Comparison of ENCODE assay signal across 8 mouse cellular contexts in genomic region chr12:31635240-31635607, GRCm38 (mm10). TPM values are rescaled to one million over a fixed set of nuclear protein-coding genes. Genes with fewer than 3 reads are reported as not detected.
DNase-seq lines count a peak whose midpoint lies in the region; ATAC-seq and TF ChIP-seq lines count a peak whose summit lies in the region.

No protein-coding gene starts in this region.

- no peaks in the 10 kb centered on the region for H3K27me3 ChIP-seq in liver, embryonic 11.5 days (replicated peaks; ENCODE audit: control insufficient read depth, insufficient read depth, low read length)
- H3K27me3 ChIP-seq in embryonic facial prominence, embryonic 15.5 days = no peaks in the 10 kb centered on the region
- no peaks in the 10 kb centered on the region for H3K27me3 ChIP-seq in intestine, embryonic 15.5 days (replicated peaks)
- H3K27me3 ChIP-seq in midbrain, postnatal 0 days (ENCODE audit: insufficient read depth, low read length) = no peaks in the 10 kb centered on the region

- no peaks in the 10 kb centered on the region for H3K9me3 ChIP-seq in liver, embryonic 11.5 days (ENCODE audit: control insufficient read depth, low read length)
- H3K9me3 ChIP-seq in embryonic facial prominence, embryonic 15.5 days (replicated peaks) = no peaks in the 10 kb centered on the region
- no peaks in the 10 kb centered on the region for H3K9me3 ChIP-seq in intestine, embryonic 15.5 days
- H3K9me3 ChIP-seq in midbrain, postnatal 0 days (ENCODE audit: low read length) = no peaks in the 10 kb centered on the region

- peak overlapping the region; percentile 91 for H3K9ac ChIP-seq in liver, embryonic 11.5 days (ENCODE audit: low read depth, low read length)
- no peak overlapping the region for H3K9ac ChIP-seq in embryonic facial prominence, embryonic 15.5 days
- no peak overlapping the region; the same call in 1 of the 2 replicates for H3K9ac ChIP-seq in intestine, embryonic 15.5 days
- H3K9ac ChIP-seq in midbrain, postnatal 0 days (replicated peaks; ENCODE audit: low read length, poor library complexity, severe bottlenecking) = no peak overlapping the region

- ATAC-seq in liver, embryonic 11.5 days (replicated peaks; ENCODE audit: low FRiP score) = no peak
- ATAC-seq in embryonic facial prominence, embryonic 15.5 days (ENCODE audit: insufficient number of reproducible peaks, low FRiP score, low TSS enrichment, low read depth) = no peak
- no peak for ATAC-seq in intestine, embryonic 15.5 days
- no peak for ATAC-seq in midbrain, postnatal 0 days (ENCODE audit: low FRiP score)
- ATAC-seq in inflammation-experienced regulatory T-cells, adult 6 months = no peak

- no peak overlapping the region for H3K27ac ChIP-seq in liver, embryonic 11.5 days (ENCODE audit: low read depth, low read length)
- H3K27ac ChIP-seq in embryonic facial prominence, embryonic 15.5 days (replicated peaks) = no peak overlapping the region
- H3K27ac ChIP-seq in intestine, embryonic 15.5 days = no peak overlapping the region
- H3K27ac ChIP-seq in midbrain, postnatal 0 days (ENCODE audit: low read depth, low read length) = no peak overlapping the region

- no peak for DNase-seq in liver, embryonic 11.5 days (ENCODE audit: low spot score)
- no peak for DNase-seq in liver
- DNase-seq in midbrain, postnatal 0 days (ENCODE audit: low spot score) = no peak
- no peak for DNase-seq in adrenal gland, adult 8-10 months
- no peak for DNase-seq in right cerebral cortex, adult 2 months (ENCODE audit: low spot score in 2 of 2)

- H3K4me1 ChIP-seq in liver, embryonic 11.5 days (replicated peaks; ENCODE audit: control insufficient read depth, insufficient read depth, low read length) = no peaks in the 10 kb centered on the region; the same call in 1 of the 2 replicates
- peaks cover 12% of the 10 kb centered on the region; the same call in 1 of the 2 replicates for H3K4me1 ChIP-seq in embryonic facial prominence, embryonic 15.5 days
- H3K4me1 ChIP-seq in intestine, embryonic 15.5 days (replicated peaks) = peaks cover 2% of the 10 kb centered on the region; the same call in 1 of the 2 replicates
- no peaks in the 10 kb centered on the region; the same call in 1 of the 2 replicates for H3K4me1 ChIP-seq in midbrain, postnatal 0 days (ENCODE audit: insufficient read depth, low read length)

- 92% methylated on average over 3 of the region's 3 CpGs for WGBS in liver, embryonic 11.5 days
- WGBS in embryonic facial prominence, embryonic 15.5 days = 90% methylated on average over 3 of the region's 3 CpGs
- 94% methylated on average over 3 of the region's 3 CpGs for WGBS in intestine, embryonic 15.5 days
- WGBS in midbrain, postnatal 0 days = 70% methylated on average over 3 of the region's 3 CpGs

- peak overlapping the region; percentile 90 for H3K4me2 ChIP-seq in liver, embryonic 11.5 days
- H3K4me2 ChIP-seq in embryonic facial prominence, embryonic 15.5 days (replicated peaks) = peak overlapping the region; percentile 82
- H3K4me2 ChIP-seq in intestine, embryonic 15.5 days (replicated peaks) = peak overlapping the region; percentile 88
- peak overlapping the region; percentile 66 for H3K4me2 ChIP-seq in midbrain, postnatal 0 days (ENCODE audit: low read depth, low read length, poor library complexity, severe bottlenecking)

- no peak for TF ChIP-seq CTCF in midbrain, postnatal 0 days (IDR thresholded peaks at IDR 0.05)

- H3K4me3 ChIP-seq in liver, embryonic 11.5 days (ENCODE audit: low read depth, low read length) = peak overlapping the region; percentile 67
- peak overlapping the region; percentile 62; the same call in 1 of the 2 replicates for H3K4me3 ChIP-seq in embryonic facial prominence, embryonic 15.5 days (replicated peaks)
- no peak overlapping the region for H3K4me3 ChIP-seq in intestine, embryonic 15.5 days (replicated peaks)
- no peak overlapping the region for H3K4me3 ChIP-seq in midbrain, postnatal 0 days (ENCODE audit: low read depth, low read length)

- no peaks in the 10 kb centered on the region for H3K36me3 ChIP-seq in liver, embryonic 11.5 days (ENCODE audit: control insufficient read depth, insufficient read depth, low read length)
- no peaks in the 10 kb centered on the region for H3K36me3 ChIP-seq in embryonic facial prominence, embryonic 15.5 days
- no peaks in the 10 kb centered on the region for H3K36me3 ChIP-seq in intestine, embryonic 15.5 days
- H3K36me3 ChIP-seq in midbrain, postnatal 0 days (ENCODE audit: insufficient read depth, low read length) = no peaks in the 10 kb centered on the region

RNA-seq across cellular contexts. Expression of gene Bcap29, which starts 0.8 kb away (rescaled TPM):
- polyA plus RNA-seq in liver, embryonic 11.5 days (2014; fragmentation: Nextera tagmentation; extraction: Ambion mirVana) = 67.9 and 69.0 TPM in 2 replicates
- polyA plus RNA-seq in embryonic facial prominence, embryonic 15.5 days (2015; fragmentation: Nextera tagmentation; extraction: Ambion mirVana) = 27.6 and 30.2 TPM in 2 replicates
- 34.1 and 41.7 TPM in 2 replicates for polyA plus RNA-seq in intestine, embryonic 15.5 days (2015; fragmentation: Nextera tagmentation; extraction: Ambion mirVana)
- 5.9 and 11.1 TPM in 2 replicates for total RNA-seq in midbrain, postnatal 0 days (2014; rRNA removed)
- 33.9 and 36.1 TPM in 2 replicates for polyA plus RNA-seq in midbrain, postnatal 0 days (2015; fragmentation: Nextera tagmentation; extraction: Ambion mirVana)
- polyA plus RNA-seq in inflammation-experienced regulatory T-cells, adult 6 months (2017; shearing (Covaris generic)) = 10 to 100 TPM; 79.3 to 85.8 (median 82.8) TPM
- total RNA-seq in adrenal gland, adult 8-10 months (2022) = 10 to 100 TPM; 21.5 to 34.5 (median 28.0) TPM

RNA-seq across cellular contexts. Expression of gene Dus4l, which starts 19.4 kb away (rescaled TPM):
- 11.5 and 13.1 TPM in 2 replicates for polyA plus RNA-seq in liver, embryonic 11.5 days (2014; fragmentation: Nextera tagmentation; extraction: Ambion mirVana)
- 11.9 and 12.6 TPM in 2 replicates for polyA plus RNA-seq in embryonic facial prominence, embryonic 15.5 days (2015; fragmentation: Nextera tagmentation; extraction: Ambion mirVana)
- 9.1 and 10.2 TPM in 2 replicates for polyA plus RNA-seq in intestine, embryonic 15.5 days (2015; fragmentation: Nextera tagmentation; extraction: Ambion mirVana)
- total RNA-seq in midbrain, postnatal 0 days (2014; rRNA removed) = 3.9 and 8.6 TPM in 2 replicates
- polyA plus RNA-seq in midbrain, postnatal 0 days (2015; fragmentation: Nextera tagmentation; extraction: Ambion mirVana) = 5.9 and 8.3 TPM in 2 replicates
- polyA plus RNA-seq in inflammation-experienced regulatory T-cells, adult 6 months (2017; shearing (Covaris generic)) = 10 to 100 TPM in 2 of 3 experiments, 1 to 10 TPM in 1; 7.1 to 20.2 (median 17.2) TPM
- total RNA-seq in adrenal gland, adult 8-10 months (2022) = 1 to 10 TPM; 5.6 to 10.0 (median 9.0) TPM

RNA-seq across cellular contexts. Expression of gene Cog5, which starts 19.4 kb away (rescaled TPM):
- polyA plus RNA-seq in liver, embryonic 11.5 days (2014; fragmentation: Nextera tagmentation; extraction: Ambion mirVana) = 23.3 and 25.6 TPM in 2 replicates
- 27.6 and 28.8 TPM in 2 replicates for polyA plus RNA-seq in embryonic facial prominence, embryonic 15.5 days (2015; fragmentation: Nextera tagmentation; extraction: Ambion mirVana)
- polyA plus RNA-seq in intestine, embryonic 15.5 days (2015; fragmentation: Nextera tagmentation; extraction: Ambion mirVana) = 26.9 and 29.2 TPM in 2 replicates
- total RNA-seq in midbrain, postnatal 0 days (2014; rRNA removed) = 41.1 and 51.8 TPM in 2 replicates
- polyA plus RNA-seq in midbrain, postnatal 0 days (2015; fragmentation: Nextera tagmentation; extraction: Ambion mirVana) = 16.9 and 18.8 TPM in 2 replicates
- polyA plus RNA-seq in inflammation-experienced regulatory T-cells, adult 6 months (2017; shearing (Covaris generic)) = 10 to 100 TPM; 32.7 to 61.8 (median 41.8) TPM
- 10 to 100 TPM; 42.0 to 59.9 (median 57.2) TPM for total RNA-seq in adrenal gland, adult 8-10 months (2022)

Comparison
In these comparisons a context has a peak if more than half of its experiments do, and no peak if none do; other contexts are left out.
1. H3K4me3 ChIP-seq: peak in liver, embryonic 11.5 days (single experiment) and embryonic facial prominence, embryonic 15.5 days (single experiment); none in intestine, embryonic 15.5 days (single experiment) and midbrain, postnatal 0 days (single experiment).
2. Peak in every context shown above with its lines, with median percentiles within 50 percentile points of each other: H3K4me2 ChIP-seq.